Mouse (Mus musculus): ENCODE data around the gene Rdh5.

The Rdh5 gene

DNA sequence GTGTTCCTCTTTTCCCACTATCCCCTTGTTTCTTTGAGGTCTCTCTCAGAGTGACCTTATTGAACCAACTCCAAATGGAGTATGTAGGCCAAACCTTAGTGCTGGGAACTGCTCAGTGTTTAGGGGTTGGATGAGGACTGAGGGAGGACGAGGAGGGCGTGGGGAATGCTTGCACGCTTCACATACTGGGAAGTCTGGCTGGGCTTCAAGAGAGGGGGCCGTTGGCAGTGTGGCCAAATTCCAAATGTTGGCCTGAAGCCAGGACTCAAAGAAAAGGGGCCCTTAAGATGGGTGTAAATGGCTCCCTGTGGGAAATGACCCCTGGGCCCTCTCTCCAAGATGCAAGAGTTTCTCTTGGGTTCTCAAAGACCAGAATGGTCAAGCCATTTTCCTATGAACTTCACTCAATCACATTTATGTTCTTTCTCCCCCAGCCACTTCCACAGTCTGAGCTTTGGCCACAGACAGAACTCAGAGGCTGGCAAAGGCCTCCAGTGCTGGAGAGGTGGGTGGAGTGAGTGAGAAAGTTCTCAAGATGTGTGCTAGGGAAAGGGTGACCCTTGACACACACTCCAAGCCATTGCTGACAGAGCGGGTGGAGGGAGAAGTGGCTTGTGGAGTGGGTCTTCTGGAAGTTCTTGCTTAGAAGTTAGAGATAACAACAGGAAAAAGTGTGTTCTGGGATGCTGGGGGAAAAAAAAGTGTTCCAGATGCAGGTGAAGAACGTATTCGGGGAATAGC lies 7.1 kb upstream of the Rdh5 start:
- no peak for DNase-seq (ENCODE audit: low read depth, low spot score)

DNA sequence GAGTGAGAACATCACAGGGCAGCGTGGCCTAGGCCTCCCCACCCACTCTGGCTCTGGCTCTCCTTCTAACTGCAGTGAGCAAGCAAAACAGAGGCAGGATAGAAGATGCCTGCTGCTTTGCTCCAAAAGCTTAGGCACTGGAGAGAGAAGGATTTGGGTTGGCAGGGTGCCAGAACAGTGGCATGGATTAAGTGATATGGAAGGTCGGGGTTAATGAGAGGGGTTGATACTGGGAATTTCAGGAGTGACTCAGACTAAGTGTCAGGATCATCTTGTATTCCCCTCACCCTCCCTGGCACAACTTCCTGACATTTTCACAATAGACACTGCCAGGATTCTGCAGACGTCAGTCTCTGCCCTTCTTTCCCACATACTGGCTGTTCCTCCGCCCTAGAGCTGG lies 5.7 kb upstream of the Rdh5 start:
- no peak for DNase-seq (ENCODE audit: low read depth, low spot score)

DNA sequence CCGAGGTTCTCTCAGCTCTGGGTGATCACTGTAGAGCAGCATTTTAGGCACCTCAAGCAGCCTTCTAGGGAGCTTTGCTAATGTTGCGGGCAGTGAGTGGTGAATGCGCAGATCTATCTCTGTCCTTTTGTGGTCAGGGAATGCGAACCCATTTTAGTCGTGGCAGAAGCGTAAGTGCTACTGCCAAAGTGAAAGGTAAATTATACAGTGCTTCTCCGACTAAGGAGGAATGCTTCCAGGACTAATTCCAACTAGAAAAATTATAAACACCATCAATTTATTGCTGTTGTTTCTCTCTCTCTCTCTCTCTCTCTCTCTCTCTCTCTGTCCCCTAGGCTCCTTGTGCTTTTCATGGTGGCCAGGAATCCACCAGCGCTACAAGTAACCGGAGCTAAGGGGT lies 1.2 kb upstream of the Rdh5 start, which contains the start of gene Bloc1s1:
Gene Bloc1s1 (minus strand): TSS at position 101 of the 400 bp plus-strand sequence.
- DNase-seq (ENCODE audit: low read depth, low spot score) = no peak

DNA sequence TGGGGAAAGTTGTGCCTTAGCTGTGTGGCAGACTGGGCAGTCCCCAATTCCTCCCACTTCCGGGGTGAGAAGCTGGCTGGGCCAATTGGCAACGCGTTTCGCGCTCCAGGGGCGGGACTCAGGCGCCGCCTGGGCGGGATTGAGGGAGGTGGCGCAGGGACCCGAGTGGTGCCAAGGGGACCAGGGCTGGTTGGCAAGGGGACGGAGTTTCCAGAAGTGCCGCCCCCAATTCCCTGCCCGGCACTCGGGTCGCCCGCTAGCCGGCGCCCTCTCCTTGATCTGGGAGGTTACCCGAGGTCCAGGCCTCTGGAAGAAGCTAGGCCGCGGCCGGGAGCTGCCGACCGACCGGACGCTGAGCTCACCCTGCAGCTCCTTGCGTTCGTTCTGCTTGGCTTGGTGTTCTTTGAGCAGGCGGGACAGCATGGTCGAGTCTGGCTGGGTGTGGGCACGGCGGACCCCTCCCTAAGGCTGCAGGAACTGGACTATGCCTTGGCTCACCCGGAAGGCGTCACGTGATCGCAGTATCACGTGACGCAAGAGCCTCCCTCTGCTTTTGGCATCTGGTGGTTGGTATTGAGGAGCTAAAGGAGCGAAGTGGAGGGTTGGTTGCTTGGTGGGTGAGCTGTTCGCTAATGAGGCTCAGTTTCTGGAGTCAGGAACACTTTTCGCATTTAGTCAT lies 464 bp upstream of the Rdh5 start:
- DNase-seq (ENCODE audit: low read depth, low spot score) = peak; percentile 78

DNA sequence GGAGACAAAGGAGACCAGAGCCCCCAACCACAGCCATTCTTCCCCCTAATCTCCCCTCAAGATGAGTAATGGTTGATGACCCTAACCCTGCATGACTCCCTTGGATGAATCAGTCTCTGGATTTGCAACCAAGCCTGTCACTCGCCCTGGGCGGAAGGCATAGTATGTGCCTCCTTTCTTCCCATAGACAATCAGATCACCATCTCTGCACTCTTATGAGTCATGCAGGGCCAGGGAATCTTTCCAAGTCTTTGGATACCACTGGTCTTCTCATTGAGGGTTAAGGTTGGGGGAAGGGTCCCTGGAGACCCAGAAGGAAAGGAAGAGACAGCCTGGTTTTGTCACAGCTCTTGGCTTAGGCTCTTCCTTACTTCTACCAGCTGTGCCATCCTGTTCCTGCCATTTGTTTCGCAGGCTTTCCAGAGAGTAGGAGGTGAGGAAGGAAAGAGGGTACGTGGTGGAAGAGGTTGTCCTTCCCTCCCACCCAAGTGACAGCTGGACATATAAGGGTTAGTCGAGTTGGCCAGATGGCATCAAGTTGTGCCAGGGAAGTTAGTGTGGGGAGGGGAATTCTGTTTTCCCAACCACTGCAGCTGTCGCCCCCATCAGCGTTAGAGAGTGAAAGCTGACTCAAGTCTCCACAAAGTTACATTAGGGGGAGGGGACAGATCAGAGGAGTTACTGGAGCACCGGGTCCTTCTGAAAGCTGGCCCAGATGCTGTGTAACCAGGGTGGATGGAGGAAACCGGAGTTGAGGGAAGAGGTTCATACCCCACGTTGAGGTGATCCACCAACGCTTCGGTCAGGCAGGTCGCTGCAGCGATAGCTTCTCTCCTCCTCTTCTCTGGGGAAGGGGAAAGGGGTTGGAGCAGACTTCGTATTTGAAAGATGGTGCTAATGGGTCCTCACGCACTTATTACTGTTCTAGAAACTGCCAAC lies 536 bp downstream of the Rdh5 start:
- DNase-seq (ENCODE audit: low read depth, low spot score) = no peak

DNA sequence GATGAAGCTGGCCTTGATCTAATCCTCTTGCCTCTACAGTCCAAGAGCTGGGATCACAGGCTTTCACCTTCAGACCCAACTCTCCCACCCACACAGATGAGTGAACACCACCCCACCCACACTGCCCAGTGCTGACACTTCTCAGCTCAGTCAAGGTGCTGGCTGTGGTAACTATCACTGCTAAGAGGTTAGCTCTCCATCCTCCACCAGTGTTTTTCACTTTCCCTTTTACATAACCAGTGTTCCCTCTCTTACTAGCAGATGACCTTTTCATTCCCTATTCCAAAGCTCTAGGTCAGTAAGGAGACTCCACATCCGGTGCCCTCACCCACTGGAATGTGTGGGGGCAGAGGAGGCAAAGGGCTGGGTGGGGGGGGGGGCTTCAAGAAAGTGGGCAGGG lies 1.4 kb downstream of the Rdh5 start:
- no peak for DNase-seq (ENCODE audit: low read depth, low spot score)

DNA sequence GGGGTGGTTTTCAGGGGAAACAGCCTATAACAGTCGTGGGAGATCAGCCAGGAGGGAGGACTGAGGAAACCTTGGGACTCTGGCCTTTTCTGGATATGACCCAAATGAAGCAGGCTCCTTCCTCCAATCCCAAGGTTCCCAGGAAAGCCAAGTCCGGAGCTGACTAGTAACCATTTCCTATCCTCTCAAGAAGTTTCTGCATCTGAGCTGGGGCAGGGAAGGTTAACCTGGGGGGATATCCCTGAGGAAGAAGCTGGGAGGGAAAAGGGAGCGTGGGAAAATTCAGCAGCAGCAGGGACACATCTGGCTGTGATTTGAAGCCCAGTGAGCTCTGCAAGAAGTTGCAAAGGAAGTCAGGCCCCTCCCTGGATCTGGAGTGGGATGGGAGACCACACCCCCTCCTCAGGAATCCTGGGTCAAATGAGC lies 1.9 kb downstream of the Rdh5 start:
- DNase-seq (ENCODE audit: low read depth, low spot score) = no peak

DNA sequence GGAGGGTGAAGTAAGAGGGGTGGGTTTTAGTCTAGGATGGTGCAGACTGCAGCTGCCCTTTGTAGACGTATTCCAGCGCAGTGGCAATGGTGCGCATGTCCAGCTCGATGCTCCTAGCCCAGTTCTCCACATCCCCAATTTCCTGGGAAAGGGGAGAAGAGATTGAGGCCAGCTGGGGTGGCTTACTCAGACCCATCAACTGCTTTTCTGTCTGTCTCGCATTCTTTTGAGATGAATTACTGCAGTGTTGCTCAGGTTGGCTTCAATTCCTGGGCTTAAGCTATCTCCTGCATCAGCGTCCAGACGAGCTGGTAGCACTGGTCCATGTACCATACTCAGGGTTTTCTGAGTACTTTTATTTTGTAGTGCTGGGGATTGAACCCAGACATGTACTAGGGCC lies 2.7 kb downstream of the Rdh5 start:
- DNase-seq (ENCODE audit: low read depth, low spot score) = no peak

DNA sequence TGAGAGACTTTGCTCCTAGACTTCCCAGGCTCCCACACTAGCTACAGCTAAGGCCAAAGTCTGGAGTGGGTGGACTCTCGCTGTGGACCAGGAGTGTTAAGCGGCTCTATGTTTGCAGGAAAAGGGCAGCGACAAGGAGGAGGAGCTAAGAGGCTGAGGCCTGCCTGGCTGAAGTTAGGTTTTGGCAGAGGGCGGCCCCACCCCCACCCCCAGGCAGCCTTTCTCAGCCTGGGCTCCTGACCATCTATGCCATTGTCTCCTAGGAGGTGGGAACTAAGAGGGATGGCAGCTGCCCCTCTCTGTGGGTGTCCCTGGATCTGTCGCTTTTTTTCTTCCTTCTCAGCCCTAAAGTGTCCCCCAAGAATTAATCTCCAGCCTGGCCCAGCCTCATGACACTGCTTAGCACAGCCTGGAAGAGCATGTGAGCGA lies 3.5 kb downstream of the Rdh5 start:
- no peak for DNase-seq (ENCODE audit: low read depth, low spot score)

DNA sequence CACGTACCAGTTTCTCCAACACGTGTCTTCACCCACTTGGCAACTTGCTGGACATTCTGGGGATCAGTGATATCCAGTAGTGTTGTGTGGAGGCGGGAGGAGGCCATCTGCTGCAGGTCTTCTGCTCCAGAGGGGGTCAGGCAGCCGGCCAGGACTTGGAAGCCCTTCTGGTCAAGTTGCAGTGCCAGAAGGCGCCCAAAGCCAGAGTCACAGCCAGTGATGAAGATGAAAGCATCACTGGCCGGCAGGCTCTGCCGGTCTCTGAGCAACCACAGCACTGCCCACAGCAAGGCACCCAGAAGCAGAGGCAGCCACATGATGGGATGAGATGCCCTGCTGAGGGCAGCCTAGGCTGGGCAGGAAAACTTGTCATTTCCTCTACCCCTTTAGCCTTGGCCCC lies 4.4 kb downstream of the Rdh5 start:
- DNase-seq (ENCODE audit: low read depth, low spot score) = no peak

DNA sequence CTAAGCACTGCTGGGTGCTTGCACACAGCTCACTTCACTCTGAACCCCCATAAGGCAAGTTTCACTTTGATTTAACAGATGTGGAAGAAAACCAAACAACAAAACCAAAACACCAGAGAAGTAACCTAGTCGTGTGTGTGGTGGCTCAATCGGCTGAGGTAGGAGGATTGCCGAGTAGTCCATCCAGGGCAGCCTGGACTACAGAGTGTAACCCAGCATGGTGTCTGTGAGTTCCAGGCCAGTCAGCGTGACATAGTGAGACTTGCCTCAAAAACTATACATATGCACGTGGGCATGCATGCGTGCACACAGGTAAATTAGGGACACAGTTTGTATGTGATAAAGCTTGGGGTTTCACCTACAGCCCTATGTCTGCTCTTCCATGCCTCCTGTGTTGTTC lies 5.3 kb downstream of the Rdh5 start:
- no peak for DNase-seq (ENCODE audit: low read depth, low spot score)

DNA sequence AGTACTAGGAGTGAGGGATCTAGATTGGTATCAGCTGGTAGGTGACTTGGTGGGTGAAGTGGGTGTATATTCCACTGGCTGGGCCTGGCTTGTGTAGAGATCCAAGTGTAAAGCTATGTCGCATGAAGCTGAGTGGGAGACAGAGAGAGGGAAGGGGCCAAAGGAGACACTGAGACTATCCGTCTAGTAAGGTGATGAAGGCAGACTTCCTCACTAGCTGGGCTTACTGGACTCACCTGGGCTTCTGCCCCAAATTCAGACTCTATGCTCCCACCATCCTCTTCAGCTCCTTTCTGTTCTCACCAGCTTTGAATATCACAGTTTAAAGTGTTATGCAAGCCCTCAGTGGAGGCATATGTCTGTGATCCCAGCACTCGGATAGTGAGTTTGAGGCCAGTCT lies 6.0 kb downstream of the Rdh5 start:
- DNase-seq (ENCODE audit: low read depth, low spot score) = no peak

DNA sequence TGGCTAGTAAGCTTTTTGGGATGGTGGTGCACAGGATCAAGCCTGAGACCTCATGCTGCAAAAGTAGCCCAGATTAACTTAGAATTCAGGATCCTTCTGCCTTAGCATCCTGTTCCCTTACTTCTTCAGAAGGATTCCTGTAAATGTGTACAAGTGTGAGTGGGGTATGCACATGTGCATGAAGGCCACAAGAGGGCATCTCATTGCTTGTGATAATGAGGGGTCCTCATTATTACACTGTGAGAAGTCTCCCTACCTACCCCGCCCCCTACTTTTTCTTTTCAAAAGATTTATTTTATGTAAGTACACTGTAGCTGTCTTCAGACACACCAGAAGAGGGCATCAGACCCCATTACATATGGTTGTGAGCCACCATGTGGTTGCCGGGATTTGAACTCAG lies 7.1 kb downstream of the Rdh5 start:
- no peak for DNase-seq (ENCODE audit: low read depth, low spot score)

DNA sequence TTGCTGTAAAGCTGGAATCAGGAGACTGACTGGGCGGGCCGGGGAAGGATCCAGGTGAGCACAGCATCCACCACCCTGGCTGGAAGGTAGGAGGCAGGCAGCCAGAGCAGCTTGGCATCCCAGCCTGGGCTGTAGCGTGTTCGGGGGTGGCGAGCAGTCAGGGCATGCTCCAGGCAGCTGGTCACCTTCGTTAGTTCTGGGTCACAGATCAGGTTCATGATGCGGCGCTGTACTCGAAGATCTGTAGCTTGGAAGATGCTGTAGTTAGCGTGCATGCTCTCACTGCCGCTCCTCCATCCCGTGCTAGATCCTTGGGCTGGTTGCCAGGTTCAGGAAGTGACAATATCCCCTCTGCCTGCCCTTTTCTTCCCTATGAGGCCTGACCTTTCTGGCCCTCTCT lies 9.0 kb downstream of the Rdh5 start:
- DNase-seq (ENCODE audit: low read depth, low spot score) = no peak

DNA sequence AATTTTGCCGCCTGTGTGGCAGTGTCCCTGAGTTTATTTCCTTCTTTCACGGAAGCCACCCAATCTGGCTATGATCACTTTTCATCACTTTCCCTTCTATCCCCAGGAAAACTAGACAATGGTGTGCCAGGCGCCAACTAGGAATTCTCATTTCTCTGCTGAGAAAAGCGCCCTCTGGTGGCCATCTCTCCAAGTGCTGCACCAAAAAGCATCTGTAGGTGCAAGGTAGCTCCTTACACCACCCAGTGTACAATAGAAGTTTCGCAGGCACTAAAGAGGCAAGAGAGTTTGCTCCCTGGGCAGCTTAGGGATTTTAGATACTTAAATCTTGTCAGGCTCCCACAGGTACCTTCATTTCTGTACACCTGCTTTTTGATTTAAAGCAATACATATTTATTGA lies 9.5 kb downstream of the Rdh5 start:
- DNase-seq (ENCODE audit: low read depth, low spot score) = peak; percentile 85

DNA sequence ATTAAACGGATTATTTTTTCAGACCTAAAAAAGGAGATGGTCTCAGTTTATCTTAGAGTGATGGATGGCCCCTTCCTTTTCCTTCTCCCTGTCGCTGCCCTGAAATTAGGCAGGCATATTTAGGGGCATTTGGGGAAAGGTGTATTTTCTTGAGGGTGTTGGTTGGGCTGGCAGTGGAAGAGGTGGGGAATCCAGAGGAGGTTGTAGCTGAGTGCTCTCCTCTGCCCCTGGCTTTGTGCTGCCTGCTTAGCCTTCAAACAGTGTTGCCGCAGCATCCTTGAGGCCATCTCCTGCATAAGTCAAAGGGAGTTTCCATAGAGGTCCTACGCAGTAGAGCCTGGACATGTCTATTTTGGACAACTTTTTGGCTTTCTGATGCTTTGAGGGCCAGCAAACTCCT lies 9.9 kb downstream of the Rdh5 start:
- no peak for DNase-seq (ENCODE audit: low read depth, low spot score)

DNA sequence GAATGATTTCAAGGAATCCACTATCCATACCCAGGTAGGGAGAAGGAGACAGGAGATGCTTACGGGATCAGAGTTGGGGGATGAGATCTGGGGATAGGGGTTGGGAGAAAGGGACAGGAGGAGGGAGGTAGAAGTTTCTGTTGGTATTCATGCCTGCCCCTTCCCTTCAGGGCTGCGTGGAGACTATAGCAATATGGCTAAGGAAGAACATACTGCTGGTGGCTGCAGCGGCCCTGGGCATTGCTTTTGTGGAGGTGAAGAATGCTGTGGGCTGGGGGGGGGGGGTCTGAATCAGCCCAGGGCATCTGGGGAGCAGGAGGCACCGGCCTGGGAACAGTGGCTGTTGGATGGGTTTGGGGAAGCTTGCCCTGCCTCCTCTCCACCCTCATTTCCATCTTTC lies 10.4 kb downstream of the Rdh5 start:
- no peak for DNase-seq (ENCODE audit: low read depth, low spot score)

DNA sequence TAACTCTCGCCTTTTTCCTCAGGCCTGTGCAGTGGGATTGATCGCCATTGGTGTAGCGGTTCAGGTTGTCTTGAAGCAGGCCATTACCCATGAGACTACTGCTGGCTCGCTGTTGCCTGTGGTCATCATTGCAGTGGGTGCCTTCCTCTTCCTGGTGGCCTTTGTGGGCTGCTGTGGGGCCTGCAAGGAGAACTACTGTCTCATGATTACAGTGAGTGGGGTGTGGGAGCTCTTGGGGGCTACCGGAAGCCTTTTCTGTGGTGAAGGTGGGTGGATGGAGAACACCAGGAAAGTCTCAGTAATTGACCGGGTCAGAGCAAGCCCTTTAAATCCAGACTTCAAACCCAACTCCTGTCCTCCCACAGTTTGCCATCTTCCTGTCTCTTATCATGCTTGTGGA lies 11.3 kb downstream of the Rdh5 start:
- DNase-seq (ENCODE audit: low read depth, low spot score) = no peak

DNA sequence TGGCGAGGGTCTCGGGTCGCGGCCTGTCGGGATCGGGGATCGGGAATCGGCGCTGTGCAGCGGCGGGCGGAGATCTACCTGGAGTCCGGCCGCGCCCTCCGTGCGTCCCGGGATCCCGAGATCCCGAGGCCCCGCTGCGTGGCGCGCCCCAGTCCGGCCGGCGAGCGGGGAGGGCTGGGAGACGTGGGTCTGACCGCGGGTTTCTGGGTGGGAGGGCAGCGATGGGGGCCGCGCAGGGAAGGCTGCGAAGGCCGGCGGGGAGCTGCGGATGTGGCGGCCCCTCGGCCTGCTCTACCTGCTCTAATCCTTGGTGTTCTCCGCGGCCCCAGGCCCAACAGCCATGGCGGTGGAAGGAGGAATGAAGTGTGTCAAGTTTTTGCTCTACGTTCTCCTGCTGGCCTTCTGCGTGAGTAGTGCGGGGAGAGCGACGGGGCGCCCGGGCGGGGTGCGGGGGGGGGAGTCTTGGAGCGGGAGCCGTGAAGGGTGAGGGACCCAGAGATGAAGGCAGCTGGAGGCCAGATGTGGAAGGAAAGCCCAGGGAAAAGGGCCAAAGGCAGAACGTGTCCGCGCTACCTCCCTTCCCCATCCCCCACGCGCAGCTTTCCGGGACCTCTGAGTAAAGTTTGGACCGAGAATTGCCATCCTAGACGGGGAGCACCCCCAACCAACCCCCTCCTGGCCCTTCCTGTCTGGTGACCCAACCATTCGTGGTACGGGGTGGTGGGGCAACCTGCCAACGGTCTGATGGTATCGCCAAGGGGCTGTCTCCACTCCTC lies 12.4 kb downstream of the Rdh5 start:
- no peak for DNase-seq (ENCODE audit: low read depth, low spot score)

DNA sequence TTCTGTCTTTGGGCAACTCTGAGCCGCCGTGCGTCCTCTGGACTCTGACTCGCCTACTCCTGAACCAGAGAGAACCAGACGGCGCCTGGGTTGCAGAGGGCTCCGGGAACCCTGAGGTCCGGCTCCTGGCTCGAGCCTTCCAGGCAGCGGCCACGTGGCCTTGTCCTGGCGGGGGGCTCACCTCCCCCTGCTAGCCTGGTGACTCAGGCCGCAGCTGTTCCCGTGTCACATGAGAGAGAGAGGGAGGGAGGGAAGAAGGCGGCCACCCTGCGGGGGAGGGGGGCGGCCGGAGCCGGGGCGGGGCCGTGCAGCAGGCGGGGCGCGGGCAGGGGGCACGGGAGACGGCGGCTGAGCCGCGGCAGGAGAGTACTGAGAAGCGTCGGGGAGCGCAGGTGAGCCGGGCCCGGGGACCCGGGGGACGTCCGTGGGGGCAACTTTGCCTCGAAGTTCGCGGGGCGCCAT lies 13.1 kb downstream of the Rdh5 start:
- DNase-seq (ENCODE audit: low read depth, low spot score) = peak; percentile 77

DNA sequence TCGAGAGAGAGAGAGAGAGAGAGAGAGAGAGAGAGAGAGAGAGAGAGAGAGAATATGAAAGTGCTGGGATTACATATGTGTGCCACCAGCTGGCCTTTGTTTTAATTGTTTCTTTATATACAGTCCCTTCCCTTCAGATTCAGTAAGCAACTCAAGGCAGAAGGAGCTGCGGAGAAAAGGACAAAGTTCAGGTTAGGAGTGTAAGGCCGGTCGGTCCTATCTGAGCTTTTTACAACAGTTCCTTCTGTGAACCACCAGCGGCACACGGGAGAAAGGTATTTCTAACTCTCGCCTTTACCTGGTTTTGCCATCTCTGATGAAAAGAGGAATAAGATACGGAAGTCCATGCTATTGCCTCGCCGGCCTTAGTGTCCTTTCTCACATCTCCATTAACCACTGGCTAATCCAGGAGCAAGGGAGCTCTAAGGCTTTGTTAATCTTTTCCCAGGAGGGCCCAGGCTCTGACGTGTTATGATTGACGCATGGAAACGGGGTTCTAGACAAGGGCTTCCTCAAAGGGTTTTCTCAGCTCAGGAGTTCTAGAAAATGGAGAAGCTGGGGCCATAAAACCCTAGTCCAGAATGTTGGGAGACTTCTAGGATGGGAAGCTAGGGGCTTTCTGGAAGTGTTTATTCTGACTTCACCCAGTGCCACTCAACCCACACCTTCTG lies 13.8 kb downstream of the Rdh5 start:
- no peak for DNase-seq (ENCODE audit: low read depth, low spot score)
